In the genomic region with DNA sequence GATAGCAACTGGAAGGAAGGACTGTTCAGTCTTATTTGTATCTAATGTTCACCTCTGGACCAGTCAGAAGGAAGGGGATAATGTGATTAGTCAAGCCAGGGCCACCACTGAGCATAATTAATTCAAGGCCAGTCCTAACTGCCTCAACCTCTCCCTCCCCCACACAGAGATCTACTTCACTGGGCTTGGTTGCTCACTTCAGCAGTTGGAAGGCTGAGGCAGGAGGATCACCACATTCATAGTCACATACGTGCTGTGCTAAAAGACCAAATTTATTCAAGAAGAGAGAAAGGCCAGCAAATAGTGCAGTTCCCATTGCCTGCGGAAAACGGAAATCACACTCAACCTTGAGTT, we compare ENCODE assay signal across 8 mouse cellular contexts. TPM values are rescaled to one million over a fixed set of nuclear protein-coding genes. Genes with fewer than 3 reads are reported as not detected.
DNase-seq lines count a peak whose midpoint lies in the region; ATAC-seq lines count a peak whose summit lies in the region.

No protein-coding gene starts in this region.

- H3K4me1 ChIP-seq in forebrain, embryonic 10.5 days: peaks cover 22% of the 10 kb centered on the region
- H3K4me1 ChIP-seq in limb, embryonic 12.5 days (replicated peaks): peaks cover 8% of the 10 kb centered on the region
- H3K4me1 ChIP-seq in stomach, embryonic 15.5 days: 0 out of 2 replicates have a peak, but pooled peaks cover 5% of the 10 kb centered on the region

- ATAC-seq in limb, embryonic 12.5 days (ENCODE audit: insufficient number of reproducible peaks, insufficient read depth, low FRiP score, low TSS enrichment, low read depth): no peak
- ATAC-seq in stomach, embryonic 15.5 days (ENCODE audit: insufficient read depth, low FRiP score, low read depth): no peak

- peaks cover 11% of the 10 kb centered on the region for H3K36me3 ChIP-seq in forebrain, embryonic 10.5 days (replicated peaks)
- 0 out of 2 replicates have a peak, but pooled peaks cover 7% of the 10 kb centered on the region for H3K36me3 ChIP-seq in limb, embryonic 12.5 days
- no peaks in the 10 kb centered on the region for H3K36me3 ChIP-seq in stomach, embryonic 15.5 days

- peak; percentile 8 for DNase-seq in retina, adult 2 months (ENCODE audit: low read depth, low spot score)
- no peak for DNase-seq in retina, embryonic 14.5 days (ENCODE audit: low spot score)
- DNase-seq in forebrain, embryonic 10.5 days (ENCODE audit: extremely low spot score, low spot score): peak; percentile 29
- DNase-seq in thymus, postnatal 36 days: no peak
- no peak for DNase-seq in lung, postnatal 36 days
- no peak for DNase-seq in cerebellum, postnatal 36 days

- H3K4me2 ChIP-seq in limb, embryonic 12.5 days: peak overlapping the region; percentile 77
- peak overlapping the region; percentile 84 for H3K4me2 ChIP-seq in stomach, embryonic 15.5 days

- no peaks in the 10 kb centered on the region for H3K9me3 ChIP-seq in forebrain, embryonic 10.5 days
- no peaks in the 10 kb centered on the region for H3K9me3 ChIP-seq in limb, embryonic 12.5 days
- no peaks in the 10 kb centered on the region for H3K9me3 ChIP-seq in stomach, embryonic 15.5 days

- H3K9ac ChIP-seq in limb, embryonic 12.5 days (replicated peaks): peak overlapping the region; percentile 81
- H3K9ac ChIP-seq in stomach, embryonic 15.5 days: peak overlapping the region; percentile 85

- H3K27ac ChIP-seq in forebrain, embryonic 10.5 days: peak overlapping the region; percentile 92
- peak overlapping the region; percentile 80 for H3K27ac ChIP-seq in limb, embryonic 12.5 days
- peak overlapping the region; percentile 86; the same call in 1 of the 2 replicates for H3K27ac ChIP-seq in stomach, embryonic 15.5 days

- H3K4me3 ChIP-seq in forebrain, embryonic 10.5 days: peak overlapping the region; percentile 91
- H3K4me3 ChIP-seq in limb, embryonic 12.5 days (replicated peaks): peak overlapping the region; percentile 79
- peak overlapping the region; percentile 71 for H3K4me3 ChIP-seq in stomach, embryonic 15.5 days (replicated peaks)

- peaks cover 6% of the 10 kb centered on the region; the same call in 1 of the 2 replicates for H3K27me3 ChIP-seq in forebrain, embryonic 10.5 days (ENCODE audit: poor library complexity, severe bottlenecking)
- H3K27me3 ChIP-seq in limb, embryonic 12.5 days: no peaks in the 10 kb centered on the region
- no peaks in the 10 kb centered on the region for H3K27me3 ChIP-seq in stomach, embryonic 15.5 days (replicated peaks)

- WGBS in forebrain, embryonic 10.5 days: 30% methylated on average over 3 of the region's 3 CpGs
- 32% methylated on average over 3 of the region's 3 CpGs for WGBS in limb, embryonic 12.5 days
- WGBS in stomach, embryonic 15.5 days: 26% methylated on average over 3 of the region's 3 CpGs

RNA-seq across cellular contexts. Expression of a gene that starts 0.5 kb away (rescaled TPM):
- polyA plus RNA-seq in forebrain, embryonic 10.5 days (2016; fragmentation: Nextera tagmentation; extraction: Ambion mirVana): 7.4 and 7.5 TPM in 2 replicates
- polyA plus RNA-seq in limb, embryonic 12.5 days (2016; fragmentation: Nextera tagmentation; extraction: Ambion mirVana): 6.8 and 7.2 TPM in 2 replicates
- polyA plus RNA-seq in stomach, embryonic 15.5 days (2015; fragmentation: Nextera tagmentation; extraction: Ambion mirVana): 5.5 and 6.9 TPM in 2 replicates

RNA-seq across cellular contexts. Expression of a gene that starts 48.8 kb away (rescaled TPM):
- polyA plus RNA-seq in forebrain, embryonic 10.5 days (2016; fragmentation: Nextera tagmentation; extraction: Ambion mirVana): not detected in 2 replicates
- not detected in 2 replicates for polyA plus RNA-seq in limb, embryonic 12.5 days (2016; fragmentation: Nextera tagmentation; extraction: Ambion mirVana)
- 0.35 and 0.61 TPM in 2 replicates for polyA plus RNA-seq in stomach, embryonic 15.5 days (2015; fragmentation: Nextera tagmentation; extraction: Ambion mirVana)

Comparison
In these comparisons a context has a peak if more than half of its experiments do, and no peak if none do; other contexts are left out.
1. DNase-seq: peak in retina, adult 2 months (single experiment) and forebrain, embryonic 10.5 days (single experiment); none in retina, embryonic 14.5 days (single experiment), thymus, postnatal 36 days (0 of 2), lung, postnatal 36 days (single experiment) and cerebellum, postnatal 36 days (0 of 2).
2. Peak in every context shown above with its lines, with median percentiles within 50 percentile points of each other: H3K27ac ChIP-seq and H3K4me3 ChIP-seq.